Comparison of ENCODE assay signal across 22 mouse cellular contexts in the genomic region with DNA sequence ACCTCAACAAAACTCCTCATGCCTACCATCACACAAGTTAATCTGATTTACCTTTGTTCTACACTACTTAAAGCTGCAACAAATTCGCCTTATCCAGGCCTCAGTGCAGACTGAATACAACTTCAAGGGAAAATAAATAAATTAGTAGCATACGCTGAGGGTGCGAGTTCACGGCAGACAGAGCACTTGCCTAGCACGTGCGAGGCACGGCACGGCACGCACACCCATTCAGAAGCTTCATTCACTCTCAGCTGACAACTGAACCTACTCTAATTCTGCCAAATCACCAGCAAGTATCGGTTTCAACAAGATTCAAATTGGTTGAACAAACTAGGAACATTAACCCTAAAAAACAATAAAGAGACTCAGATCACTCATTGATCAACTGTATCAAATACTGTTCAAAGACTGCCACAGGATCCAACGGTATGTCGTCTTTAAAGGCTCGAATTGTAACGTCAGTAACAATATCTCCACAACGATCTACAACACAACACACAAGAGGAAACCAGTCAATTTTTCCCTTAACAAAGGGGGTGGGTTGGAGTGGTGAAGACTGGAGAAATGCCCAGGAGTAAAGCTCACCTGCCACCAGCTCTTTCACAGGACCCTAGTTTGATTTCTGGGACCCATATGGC. TPM values are rescaled to one million over a fixed set of nuclear protein-coding genes. Genes with fewer than 3 reads are reported as not detected.
A peak's percentile ranks its signal among the peaks of the same experiment; 100 is the strongest.
DNase-seq lines count a peak whose midpoint lies in the region; ATAC-seq and TF ChIP-seq lines count a peak whose summit lies in the region.
"Had no signal": no experiment of that assay in that cellular context is flagged by ENCODE, and none has a peak within 500 bp of the region (broad histone marks: within the 10 kb centered on the region; RNA-seq: fewer than 3 reads in every experiment).

No protein-coding gene starts in this region.

- 0 out of 2 replicates have a peak overlapping the region, but pooled peaks have one; percentile 19 for H3K4me2 ChIP-seq in kidney, embryonic 15.5 days
- no peak overlapping the region for H3K4me2 ChIP-seq in kidney, embryonic 14.5 days (replicated peaks; ENCODE audit: low read depth, low read length)
- H3K4me2 ChIP-seq in CH12.LX (ENCODE audit: insufficient read depth, low read depth, poor library complexity, severe bottlenecking): peak overlapping the region; percentile 98
- no peak overlapping the region for H3K4me2 ChIP-seq in liver, embryonic 15.5 days
- H3K4me2 ChIP-seq: forebrain, embryonic 15.5 days; hindbrain, embryonic 14.5 days; midbrain, embryonic 12.5 days; stomach, embryonic 15.5 days had no signal

- no peak for ATAC-seq in kidney, embryonic 15.5 days (replicated peaks; ENCODE audit: low FRiP score)
- ATAC-seq in kidney, embryonic 14.5 days (ENCODE audit: low FRiP score, low TSS enrichment): no peak
- no peak for ATAC-seq in liver, embryonic 15.5 days (ENCODE audit: insufficient read depth)
- ATAC-seq: forebrain, embryonic 15.5 days had no signal

- H3K4me1 ChIP-seq in kidney, embryonic 15.5 days: peaks cover 48% of the 10 kb centered on the region
- H3K4me1 ChIP-seq in kidney, embryonic 14.5 days (ENCODE audit: control insufficient read depth, insufficient read depth, low read length): peaks cover 15% of the 10 kb centered on the region
- peaks cover 8 to 70% of the 10 kb centered on the region in 2 experiments; a peak in 3 of 4 replicates for H3K4me1 ChIP-seq in CH12.LX (ENCODE audit: control insufficient read depth in 1 of 2, insufficient read depth in 2 of 2)
- H3K4me1 ChIP-seq in liver, embryonic 15.5 days (replicated peaks): peaks cover 57% of the 10 kb centered on the region

- no peak overlapping the region for H3K9ac ChIP-seq in kidney, embryonic 15.5 days
- no peak overlapping the region for H3K9ac ChIP-seq in kidney, embryonic 14.5 days (ENCODE audit: low read depth, low read length)
- H3K9ac ChIP-seq in CH12.LX (ENCODE audit: insufficient read depth, low read depth): peak overlapping the region; percentile 92
- no peak overlapping the region for H3K9ac ChIP-seq in liver, embryonic 15.5 days
- H3K9ac ChIP-seq: forebrain, embryonic 15.5 days; hindbrain, embryonic 14.5 days; liver, embryonic 14.5 days; midbrain, embryonic 12.5 days; stomach, embryonic 15.5 days had no signal

- 61% methylated on average over 15 of the region's 15 CpGs for WGBS in kidney, embryonic 15.5 days
- WGBS in kidney, embryonic 14.5 days: 76% methylated on average over 15 of the region's 15 CpGs
- WGBS in liver, embryonic 15.5 days (ENCODE audit: insufficient replicate concordance): 65% methylated on average over 15 of the region's 15 CpGs

- dilution Hi-C loops in CH12.LX (cut with MboI; ENCODE audit: extremely low pct_ligation_motif_present, extremely low pct_unique_long_range_greater_than_20kb, low sequenced_read_pairs): no loop called here

- no peaks in the 10 kb centered on the region for H3K36me3 ChIP-seq in kidney, embryonic 15.5 days
- no peaks in the 10 kb centered on the region for H3K36me3 ChIP-seq in kidney, embryonic 14.5 days (ENCODE audit: control insufficient read depth, insufficient read depth, low read length)
- H3K36me3 ChIP-seq in CH12.LX (replicated peaks in 1 of 2; ENCODE audit: control insufficient read depth in 1 of 2, insufficient read depth in 1 of 2, low read length in 1 of 2): peaks cover 0 to 3% of the 10 kb centered on the region in 2 experiments
- no peaks in the 10 kb centered on the region for H3K36me3 ChIP-seq in liver, embryonic 15.5 days (replicated peaks)
- H3K36me3 ChIP-seq: forebrain, embryonic 15.5 days; midbrain, embryonic 12.5 days; stomach, embryonic 15.5 days had no signal

- H3K27ac ChIP-seq in kidney, embryonic 15.5 days: no peak overlapping the region
- H3K27ac ChIP-seq in kidney, embryonic 14.5 days (ENCODE audit: low read depth, low read length): no peak overlapping the region
- no peak overlapping the region for H3K27ac ChIP-seq in CH12.LX (ENCODE audit: insufficient read depth, low read depth)
- H3K27ac ChIP-seq in liver, embryonic 15.5 days (replicated peaks): 0 out of 2 replicates have a peak overlapping the region, but pooled peaks have one; percentile 33
- H3K27ac ChIP-seq: forebrain, embryonic 15.5 days; hindbrain, embryonic 14.5 days; liver, embryonic 14.5 days; midbrain, embryonic 12.5 days; stomach, embryonic 15.5 days had no signal

- no peak for TF ChIP-seq CTCF in CH12.LX (conservative IDR thresholded peaks at IDR 0.05 in 1 of 2, IDR thresholded peaks at IDR 0.05 in 1 of 2; ENCODE audit: low read depth in 2 of 2, low read length in 2 of 2)

- no peak overlapping the region for H3K4me3 ChIP-seq in kidney, embryonic 15.5 days (replicated peaks)
- no peak overlapping the region for H3K4me3 ChIP-seq in kidney, embryonic 14.5 days (ENCODE audit: low read length)
- peak overlapping the region in 1 of 3 experiments; percentile 0 for H3K4me3 ChIP-seq in CH12.LX (replicated peaks in 1 of 3; ENCODE audit: low read depth in 2 of 3, low read length in 2 of 3, poor library complexity in 1 of 3)
- H3K4me3 ChIP-seq in liver, embryonic 15.5 days (replicated peaks): no peak overlapping the region
- H3K4me3 ChIP-seq: forebrain, embryonic 15.5 days; midbrain, embryonic 12.5 days; myocyte; stomach, embryonic 15.5 days had no signal

- TF ChIP-seq RAD21 in CH12.LX (IDR thresholded peaks at IDR 0.05; ENCODE audit: low read depth, low read length): no peak

- no peaks in the 10 kb centered on the region for H3K27me3 ChIP-seq in kidney, embryonic 15.5 days
- no peaks in the 10 kb centered on the region for H3K27me3 ChIP-seq in kidney, embryonic 14.5 days (ENCODE audit: control insufficient read depth, insufficient read depth, low read length)
- no peaks in the 10 kb centered on the region for H3K27me3 ChIP-seq in CH12.LX (replicated peaks)
- H3K27me3 ChIP-seq in liver, embryonic 15.5 days: no peaks in the 10 kb centered on the region
- H3K27me3 ChIP-seq: forebrain, embryonic 15.5 days; midbrain, embryonic 12.5 days; stomach, embryonic 15.5 days had no signal

- DNase-seq in CH12.LX (ENCODE audit: extremely low read depth): no peak
- DNase-seq in c-Kit-positive CD71-positive TER-119-positive erythroid progenitor cells, embryonic 14.5 days (ENCODE audit: low spot score): peak; percentile 9
- no peak for DNase-seq in testis, postnatal 14 days (ENCODE audit: low spot score)
- DNase-seq in layer of hippocampus, adult 11-12 months (ENCODE audit: low spot score): no peak
- DNase-seq: adrenal gland, postnatal 10 days; cerebellum, adult 8-10 months; gastrocnemius, postnatal 10 days; lung, postnatal 14 days; right cerebral cortex, adult 18-20 months; spleen, adult 18-20 months had no signal

- no peak for TF ChIP-seq POLR2A in CH12.LX (IDR thresholded peaks at IDR 0.05; ENCODE audit: low read depth, low read length)

- no peaks in the 10 kb centered on the region for H3K9me3 ChIP-seq in kidney, embryonic 15.5 days (replicated peaks)
- no peaks in the 10 kb centered on the region for H3K9me3 ChIP-seq in kidney, embryonic 14.5 days (ENCODE audit: control insufficient read depth, low read length)
- H3K9me3 ChIP-seq in CH12.LX (replicated peaks; ENCODE audit: low read length): no peaks in the 10 kb centered on the region
- no peaks in the 10 kb centered on the region for H3K9me3 ChIP-seq in liver, embryonic 15.5 days (replicated peaks)
- H3K9me3 ChIP-seq: forebrain, embryonic 15.5 days; midbrain, embryonic 12.5 days; stomach, embryonic 15.5 days had no signal

- in situ Hi-C loops in CH12.LX (cut with MboI; ENCODE audit: low pct_ligation_motif_present, low pct_unique_long_range_greater_than_20kb, low sequenced_read_pairs): no loop called here

- no peak for TF ChIP-seq EP300 in CH12.LX (IDR thresholded peaks at IDR 0.05; ENCODE audit: low read length)

- H3K79me2 ChIP-seq in CH12.LX (replicated peaks; ENCODE audit: control insufficient read depth, extremely low read depth, insufficient read depth, poor library complexity, severe bottlenecking): peaks cover 75% of the 10 kb centered on the region

TF ChIP-seq in CH12.LX, 34 proteins besides CTCF, POLR2A, EP300 and RAD21 (continues in another document):
- no peak for TF ChIP-seq MAZ (IDR thresholded peaks at IDR 0.05; ENCODE audit: low read depth, low read length)
- TF ChIP-seq NRF1 (IDR thresholded peaks at IDR 0.05; ENCODE audit: low read depth, low read length): no peak
- no peak for TF ChIP-seq POLR2AphosphoS2 (IDR thresholded peaks at IDR 0.05; ENCODE audit: low read depth, low read length)
- TF ChIP-seq ETS1 (conservative IDR thresholded peaks at IDR 0.05; ENCODE audit: low read depth, low read length): peak; percentile 46; the same call in 1 of the 2 replicates

RNA-seq across cellular contexts. Expression of a gene that starts 3.4 kb away (rescaled TPM):
- 88.9 and 96.9 TPM in 2 replicates for polyA plus RNA-seq in kidney, embryonic 15.5 days (2015; fragmentation: Nextera tagmentation; extraction: Ambion mirVana)
- polyA plus RNA-seq in kidney, embryonic 14.5 days (2014; fragmentation: Nextera tagmentation; extraction: Ambion mirVana): 65.6 and 106 TPM in 2 replicates
- 27.0 and 34.0 TPM in 2 replicates for total RNA-seq in CH12.LX (2012; rRNA removed)
- total RNA-seq in CH12.LX (2014; rRNA removed): 64.5 and 70.4 TPM in 2 replicates
- polyA plus RNA-seq in CH12.LX (2012; ENCODE audit: insufficient read length, low read depth): 43.8 and 45.9 TPM in 2 replicates
- polyA plus RNA-seq in liver, embryonic 15.5 days (2015; fragmentation: Nextera tagmentation; extraction: Ambion mirVana): 33.3 and 34.9 TPM in 2 replicates

RNA-seq across cellular contexts. Expression of a gene that starts 22.0 kb away (rescaled TPM):
- not detected in 2 replicates for polyA plus RNA-seq in kidney, embryonic 15.5 days (2015; fragmentation: Nextera tagmentation; extraction: Ambion mirVana)
- not detected in 2 replicates for polyA plus RNA-seq in kidney, embryonic 14.5 days (2014; fragmentation: Nextera tagmentation; extraction: Ambion mirVana)
- not detected in 2 replicates for total RNA-seq in CH12.LX (2012; rRNA removed)
- total RNA-seq in CH12.LX (2014; rRNA removed): not detected in 2 replicates
- polyA plus RNA-seq in CH12.LX (2012; ENCODE audit: insufficient read length, low read depth): 0.51 TPM in 1 of 2 replicates, not detected in the other
- not detected in 2 replicates for polyA plus RNA-seq in liver, embryonic 15.5 days (2015; fragmentation: Nextera tagmentation; extraction: Ambion mirVana)
- total RNA-seq: adrenal gland, postnatal 10 days; gastrocnemius, postnatal 10 days; layer of hippocampus, adult 8-10 months had no signal
- polyA plus RNA-seq: erythroblast, embryonic 14.5 days; heart, postnatal 0 days; hindbrain, embryonic 14.5 days; liver, embryonic 14.5 days; midbrain, embryonic 12.5 days; myocyte; stomach, embryonic 15.5 days had no signal

RNA-seq across cellular contexts. Expression of a gene that starts 44.7 kb away (rescaled TPM):
- polyA plus RNA-seq in kidney, embryonic 15.5 days (2015; fragmentation: Nextera tagmentation; extraction: Ambion mirVana): 29.0 and 30.4 TPM in 2 replicates
- polyA plus RNA-seq in kidney, embryonic 14.5 days (2014; fragmentation: Nextera tagmentation; extraction: Ambion mirVana): 28.7 and 32.1 TPM in 2 replicates
- 11.1 and 13.9 TPM in 2 replicates for total RNA-seq in CH12.LX (2012; rRNA removed)
- total RNA-seq in CH12.LX (2014; rRNA removed): 9.9 and 15.5 TPM in 2 replicates
- 18.3 and 20.9 TPM in 2 replicates for polyA plus RNA-seq in CH12.LX (2012; ENCODE audit: insufficient read length, low read depth)
- 7.3 and 8.2 TPM in 2 replicates for polyA plus RNA-seq in liver, embryonic 15.5 days (2015; fragmentation: Nextera tagmentation; extraction: Ambion mirVana)

RNA-seq across cellular contexts. Expression of a gene that starts 53.6 kb away (rescaled TPM):
- 15.9 and 16.4 TPM in 2 replicates for polyA plus RNA-seq in kidney, embryonic 15.5 days (2015; fragmentation: Nextera tagmentation; extraction: Ambion mirVana)
- 9.0 and 15.9 TPM in 2 replicates for polyA plus RNA-seq in kidney, embryonic 14.5 days (2014; fragmentation: Nextera tagmentation; extraction: Ambion mirVana)
- 16.3 and 17.8 TPM in 2 replicates for total RNA-seq in CH12.LX (2012; rRNA removed)
- total RNA-seq in CH12.LX (2014; rRNA removed): 45.7 and 52.5 TPM in 2 replicates
- polyA plus RNA-seq in CH12.LX (2012; ENCODE audit: insufficient read length, low read depth): 21.7 and 24.6 TPM in 2 replicates
- 7.7 and 8.4 TPM in 2 replicates for polyA plus RNA-seq in liver, embryonic 15.5 days (2015; fragmentation: Nextera tagmentation; extraction: Ambion mirVana)

Comparison
In these comparisons a context has a peak if more than half of its experiments do, and no peak if none do; other contexts are left out.
1. H3K4me2 ChIP-seq: peak in kidney, embryonic 15.5 days (single experiment) and CH12.LX (single experiment); none in kidney, embryonic 14.5 days (single experiment) and liver, embryonic 15.5 days (single experiment).